Mouse (Mus musculus) embryo, embryonic 9.5 days (tissue): ENCODE measurements around the gene Mmp2.

Experiments used
- DNase-seq: peaks from one replicate; pipeline ENCODE4 v3.0.0-alpha.2; 2017; ENCODE audit errors: extremely low spot score

The Mmp2 gene

DNA sequence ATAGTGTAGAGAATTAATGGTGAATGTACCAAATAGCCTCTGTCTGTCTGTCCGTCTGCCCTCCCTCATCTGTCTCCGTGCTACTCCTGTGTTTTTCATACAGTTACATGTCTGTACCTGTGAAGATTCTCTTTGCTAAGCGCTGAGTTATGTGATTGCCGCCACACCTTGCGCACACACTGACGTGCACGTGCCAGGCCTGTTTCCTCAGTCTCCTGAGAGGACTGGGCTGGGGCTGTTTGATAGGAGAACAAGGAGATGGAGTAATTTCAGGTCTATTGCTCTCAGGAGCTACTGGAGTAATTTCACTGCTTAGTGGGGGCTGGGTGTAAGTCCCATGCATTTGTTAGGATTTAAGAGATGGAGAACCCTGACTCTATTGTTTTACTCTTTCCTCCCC lies 68.0 kb downstream of the Mmp2 start:
- DNase-seq, result no peak

- no peak for DNase-seq
These were observed 69.0 kb downstream of the Mmp2 start for GRCm38 (mm10) chr8:92896056-92896455.

GRCm38 (mm10) chr8:92896611-92897010 lies 69.5 kb downstream of the Mmp2 start:
- no peak for DNase-seq

- DNase-seq, result no peak
These were observed 70.7 kb downstream of the Mmp2 start for GRCm38 (mm10) chr8:92897794-92898193.

DNA sequence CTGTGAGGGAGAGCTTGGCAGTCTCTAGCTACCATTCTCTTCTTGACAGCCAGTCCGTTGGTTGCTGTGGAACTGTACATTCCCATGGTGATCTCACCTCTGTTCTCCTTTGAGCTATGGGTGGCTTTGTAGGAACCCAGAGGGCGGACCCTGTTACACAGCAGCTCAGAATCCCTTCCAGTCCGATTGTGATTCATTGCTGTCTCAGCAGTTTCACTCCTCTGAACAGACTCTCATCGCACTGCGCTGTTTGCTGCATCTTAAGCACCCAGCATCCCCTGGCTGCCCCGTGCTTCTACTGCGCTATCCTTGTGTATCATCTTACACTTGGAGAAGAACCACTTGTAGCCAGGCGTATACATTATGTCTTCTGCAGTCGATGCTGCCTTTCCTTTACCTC lies 72.5 kb downstream of the Mmp2 start:
- no peak for DNase-seq

GRCm38 (mm10) chr8:92901107-92901506 lies 74.0 kb downstream of the Mmp2 start, which contains the start of gene Capns2:
Gene Capns2 (plus strand): TSS chr8:92901407.
- DNase-seq, result no peak

DNA sequence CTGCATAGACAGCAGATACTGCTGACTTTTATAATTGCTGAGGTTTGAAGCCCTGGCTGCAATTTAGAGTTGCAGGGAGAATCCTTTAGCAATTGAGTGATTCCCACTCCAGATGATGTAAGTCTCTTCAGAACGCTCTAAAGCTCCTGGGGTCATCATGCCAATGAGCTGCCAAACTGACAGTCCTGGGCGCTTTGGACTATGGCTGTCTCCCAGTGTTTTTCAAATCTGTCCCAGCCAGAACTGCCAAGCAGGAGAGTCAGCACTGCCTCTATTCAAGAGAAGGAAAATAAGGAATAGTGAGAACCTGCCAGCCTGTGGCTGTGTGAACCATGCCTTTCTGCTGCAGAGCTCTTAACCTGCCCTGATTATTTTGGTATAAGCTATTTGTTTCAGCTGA lies 75.9 kb downstream of the Mmp2 start:
- DNase-seq, result no peak
